Mouse (Mus musculus) olfactory bulb, adult 2 months (tissue): ENCODE measurements around the gene Rin1. TPM values are rescaled to one million over a fixed set of nuclear protein-coding genes. Genes with fewer than 3 reads are reported as not detected.
A peak's percentile ranks its signal among the peaks of the same experiment; 100 is the strongest.

Experiments
- H3K27ac ChIP-seq: fragments of 200-500 bp; 2 replicates; pipeline ENCODE4 v1.5.1; 2012; ENCODE audit warnings: low read depth, low read length; ENCODE audit not compliant: insufficient read depth
- H3K4me1 ChIP-seq: fragments of 200-500 bp; 2 replicates; pipeline ENCODE4 v1.6.1; 2012; ENCODE audit warnings: low read length; ENCODE audit not compliant: control insufficient read depth, insufficient read depth
- H3K4me3 ChIP-seq: fragments of 200-500 bp; 2 replicates; pipeline ENCODE4 v1.5.1; 2012; ENCODE audit warnings: mild to moderate bottlenecking, low read depth, low read length, moderate library complexity; ENCODE audit not compliant: insufficient read depth
- CTCF ChIP-seq: fragments of 200-500 bp; IDR thresholded peaks from 2 replicates; pipeline ENCODE4 v1.5.1; 2012; ENCODE audit warnings: low read depth, mild to moderate bottlenecking, low read length, moderate library complexity; ENCODE audit not compliant: insufficient read depth
- POLR2A ChIP-seq: fragments of 200-500 bp; IDR thresholded peaks from 2 replicates; pipeline ENCODE4 v1.6.1; 2012; ENCODE audit warnings: mild to moderate bottlenecking, low read depth, low read length, moderate library complexity; ENCODE audit not compliant: insufficient read depth
- WGBS: fragments of 180-500 bp; shearing (Covaris S2); methylation state at CpG from one replicate; pipeline ENCODE4 v1.1.7; 2018; 5-methylcytosine and 5-hydroxymethylcytosine counted together
- polyA plus RNA-seq: library from polyadenylated mRNA; stranded (reverse); fragments of >200 nt; gene quantifications from 2 replicates; pipeline ENCODE4 v1.2.4, GENCODE M21; 2012; ENCODE audit warnings: low replicate concordance; ENCODE audit not compliant: missing spikeins, insufficient read depth, insufficient read length

Gene Rin1
- polyA plus RNA-seq, 1 experiment = not detected

GRCm38 (mm10) chr19:5052166-5052822, 2.0 kb downstream of the Rin1 start:
- WGBS = 40% methylated on average over 25 of the region's 25 CpGs
- TF ChIP-seq POLR2A (no peak), CTCF (no peak)
- Histone ChIP-seq H3K27ac (peak overlapping the region; percentile 54), H3K4me1 (peaks cover 43% of the 10 kb centered on the region), H3K4me3 (peak overlapping the region; percentile 48)

DNA sequence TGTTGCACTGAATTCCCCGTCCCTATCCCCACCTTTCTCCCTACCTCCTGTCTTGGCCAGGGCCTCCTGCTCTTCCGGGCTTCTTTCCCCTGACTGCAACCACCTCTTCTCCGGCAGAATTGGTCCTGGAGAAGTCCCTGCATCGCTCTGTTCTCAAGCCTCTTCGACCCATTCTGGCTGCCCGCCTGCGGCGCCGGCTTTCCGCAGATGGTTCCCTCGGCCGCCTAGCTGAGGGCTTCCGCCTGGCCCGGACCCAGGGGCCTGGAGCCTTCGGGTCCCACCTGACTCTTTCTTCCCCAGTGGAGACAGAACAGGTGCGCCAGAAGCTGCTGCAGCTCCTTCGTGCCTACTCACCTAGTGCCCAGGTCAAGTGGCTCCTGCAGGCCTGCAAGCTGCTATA, 2.6 kb downstream of the Rin1 start:
- Histone ChIP-seq H3K4me1 (peaks cover 42% of the 10 kb centered on the region), H3K27ac (no peak overlapping the region), H3K4me3 (peak overlapping the region; percentile 48)
- 77% methylated on average over 17 of the region's 17 CpGs for WGBS
- TF ChIP-seq CTCF (no peak), POLR2A (no peak)

- no peak overlapping the region for H3K27ac ChIP-seq
- TF ChIP-seq CTCF = peak; percentile 79; the same call in 1 of the 2 replicates
- no peak for TF ChIP-seq POLR2A
- H3K4me3 ChIP-seq = no peak overlapping the region
- 27% methylated on average over 9 of the region's 9 CpGs for WGBS
- H3K4me1 ChIP-seq = peaks cover 42% of the 10 kb centered on the region
These were observed 3.6 kb downstream of the Rin1 start for GRCm38 (mm10) chr19:5053909-5054308.

DNA sequence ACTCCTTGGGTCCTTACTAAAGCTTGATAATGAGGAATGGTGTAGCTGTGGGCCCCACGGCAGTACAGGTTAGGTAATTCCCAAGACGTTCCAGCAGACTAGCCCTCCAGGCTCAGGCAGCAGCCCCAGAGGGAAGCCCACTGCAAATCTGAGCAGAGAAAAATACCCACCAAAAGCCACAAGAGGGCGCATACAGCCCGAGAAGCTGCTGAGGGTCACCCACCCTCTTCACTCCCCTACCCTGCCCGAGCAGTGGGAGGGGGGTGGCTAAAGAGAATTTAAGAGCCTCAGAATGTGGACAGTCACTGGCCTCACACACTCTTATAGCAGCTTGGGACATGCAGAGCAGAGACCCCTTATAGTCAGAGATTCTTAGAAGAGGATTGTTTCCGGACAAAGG, 6.0 kb downstream of the Rin1 start:
- no peak overlapping the region for H3K27ac ChIP-seq
- no peak for TF ChIP-seq POLR2A
- peak; percentile 75; the same call in 1 of the 2 replicates for TF ChIP-seq CTCF
- H3K4me1 ChIP-seq = peaks cover 53% of the 10 kb centered on the region
- 14% methylated on average over 6 of the region's 6 CpGs for WGBS
- no peak overlapping the region for H3K4me3 ChIP-seq

- WGBS = 32% methylated on average over 16 of the region's 16 CpGs
- Histone ChIP-seq H3K4me1 (peaks cover 44% of the 10 kb centered on the region), H3K4me3 (no peak overlapping the region), H3K27ac (no peak overlapping the region; the same call in 1 of the 2 replicates)
- TF ChIP-seq POLR2A (no peak), CTCF (no peak)
These were observed 7.8 kb downstream of the Rin1 start for GRCm38 (mm10) chr19:5057876-5058775.

- TF ChIP-seq CTCF (no peak), POLR2A (no peak)
- H3K4me3 ChIP-seq = no peak overlapping the region
- peaks cover 38% of the 10 kb centered on the region for H3K4me1 ChIP-seq
- WGBS = 22% methylated on average over 10 of the region's 10 CpGs
- H3K27ac ChIP-seq = peak overlapping the region; percentile 2; the same call in 1 of the 2 replicates
These were observed 8.8 kb downstream of the Rin1 start for GRCm38 (mm10) chr19:5058801-5059771.

DNA sequence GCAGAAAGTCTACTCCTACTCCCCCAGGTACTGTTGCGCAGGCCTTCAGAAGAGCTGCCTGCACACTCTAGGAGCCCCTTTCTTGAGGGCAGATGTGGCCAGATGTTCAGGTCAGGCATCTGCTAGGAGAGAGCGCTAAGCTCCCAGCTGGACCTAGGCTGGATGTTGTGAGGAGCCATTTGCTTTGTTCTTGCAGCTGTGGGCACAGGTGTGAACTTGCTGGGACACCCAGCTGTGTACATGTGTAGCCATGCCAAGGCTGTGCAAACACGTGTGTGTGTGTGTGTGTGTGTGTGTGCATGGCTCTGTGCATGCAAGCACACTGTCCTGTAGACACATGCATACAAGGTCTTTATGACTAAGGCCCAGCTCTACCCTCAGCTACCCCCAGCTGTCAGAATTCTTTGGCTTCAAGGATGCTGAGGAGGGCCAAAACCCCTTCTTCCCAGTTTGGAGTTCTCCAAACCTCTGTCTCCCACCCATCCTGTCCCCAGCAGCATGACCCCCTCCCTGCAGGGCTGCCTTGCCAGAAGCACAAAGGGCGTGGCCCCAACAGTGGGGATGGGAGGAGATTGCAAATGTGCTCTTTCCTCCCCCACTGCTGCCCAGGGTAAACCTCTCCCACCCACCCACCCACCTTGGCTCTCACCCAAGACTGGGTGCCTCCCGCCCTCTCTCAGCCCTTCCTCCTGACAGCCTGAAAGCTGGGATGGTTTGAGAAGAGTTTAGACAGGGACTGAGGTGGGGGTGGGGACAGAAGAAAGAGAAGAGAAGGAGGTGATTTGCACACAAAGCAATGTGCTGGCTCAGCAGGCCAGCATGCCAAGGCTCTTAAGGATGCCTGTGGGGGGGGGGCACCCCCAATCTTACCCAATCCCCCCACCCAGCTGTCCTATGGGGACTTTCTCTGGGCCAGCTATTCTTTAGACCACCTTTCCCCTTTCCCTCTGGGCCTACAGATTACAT, 10.4 kb downstream of the Rin1 start:
- Histone ChIP-seq H3K27ac (no peak overlapping the region), H3K4me3 (no peak overlapping the region), H3K4me1 (peaks cover 38% of the 10 kb centered on the region)
- WGBS = 42% methylated on average over 5 of the region's 5 CpGs
- no peak for TF ChIP-seq CTCF
- TF ChIP-seq POLR2A = no peak
